Mouse (Mus musculus): ENCODE results near the gene Gm49358. TPM values are rescaled to one million over a fixed set of nuclear protein-coding genes. Genes with fewer than 3 reads are reported as not detected.

The Gm49358 gene
- polyA plus RNA-seq, 1 experiment from 2014 or later: not detected

DNA sequence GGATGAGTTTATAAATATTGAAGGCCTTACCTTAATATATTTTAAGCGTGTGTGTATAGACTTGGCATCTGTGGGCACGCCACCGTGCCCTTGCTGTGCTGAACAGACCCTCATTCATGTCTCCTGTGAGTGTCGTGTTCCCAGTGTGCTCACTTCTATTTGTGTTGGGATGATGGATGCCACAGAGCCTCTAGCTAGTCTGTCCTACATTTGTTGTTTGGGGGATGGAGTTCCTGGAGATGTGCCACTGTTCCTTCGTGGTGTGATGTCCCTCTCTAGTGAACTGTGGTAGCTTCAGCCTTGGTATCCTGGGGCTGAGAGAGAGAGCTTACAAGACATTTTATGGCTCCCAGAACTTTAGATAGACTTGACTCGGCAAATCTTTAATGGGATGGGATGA lies 75.1 kb downstream of the Gm49358 start:
- H3K4me3 ChIP-seq (ENCODE audit: low read length): no peak overlapping the region
- H3K27ac ChIP-seq (ENCODE audit: low read length): no peak overlapping the region
- H3K36me3 ChIP-seq (ENCODE audit: control insufficient read depth, insufficient read depth, low read length): no peaks in the 10 kb centered on the region
- ATAC-seq: no peak
- H3K4me2 ChIP-seq (ENCODE audit: low read depth, low read length): no peak overlapping the region
- no peak overlapping the region for H3K9ac ChIP-seq (ENCODE audit: low read depth, low read length)
- WGBS: 85% methylated on average over 6 of the region's 6 CpGs
- no peaks in the 10 kb centered on the region for H3K4me1 ChIP-seq (ENCODE audit: control insufficient read depth, insufficient read depth, low read length)
- no peaks in the 10 kb centered on the region for H3K27me3 ChIP-seq (replicated peaks; ENCODE audit: control insufficient read depth, insufficient read depth, low read length)
- no peaks in the 10 kb centered on the region for H3K9me3 ChIP-seq (ENCODE audit: control insufficient read depth, low read length)

DNA sequence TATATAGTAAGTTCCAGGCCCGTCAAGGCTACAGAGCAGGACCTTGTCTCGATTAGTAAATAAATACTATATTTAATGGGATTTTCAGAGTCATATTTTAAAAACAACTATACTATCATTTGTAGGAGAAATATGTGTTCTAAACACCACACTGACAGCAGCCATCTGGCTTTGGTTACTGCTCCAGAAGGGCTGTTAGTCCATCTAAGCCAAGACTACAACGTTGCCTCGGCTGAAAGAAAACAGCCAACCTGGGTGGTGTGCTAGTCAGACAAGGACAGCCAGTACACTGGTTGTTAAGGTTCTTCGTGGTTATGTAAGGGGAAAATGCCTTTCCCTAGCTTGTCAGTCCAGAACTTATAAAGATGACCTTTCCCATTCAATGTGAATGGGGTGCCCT lies 78.9 kb downstream of the Gm49358 start:
- Histone ChIP-seq H3K27ac (ENCODE audit: low read length) (no peak overlapping the region), H3K4me2 (ENCODE audit: low read depth, low read length) (no peak overlapping the region), H3K4me1 (ENCODE audit: control insufficient read depth, insufficient read depth, low read length) (no peaks in the 10 kb centered on the region), H3K9ac (ENCODE audit: low read depth, low read length) (no peak overlapping the region), H3K9me3 (ENCODE audit: control insufficient read depth, low read length) (no peaks in the 10 kb centered on the region), H3K36me3 (ENCODE audit: control insufficient read depth, insufficient read depth, low read length) (no peaks in the 10 kb centered on the region), H3K4me3 (ENCODE audit: low read length) (no peak overlapping the region), H3K27me3 (replicated peaks; ENCODE audit: control insufficient read depth, insufficient read depth, low read length) (no peaks in the 10 kb centered on the region)
- no peak for ATAC-seq
- WGBS: 58% methylated on average over 5 of the region's 5 CpGs

DNA sequence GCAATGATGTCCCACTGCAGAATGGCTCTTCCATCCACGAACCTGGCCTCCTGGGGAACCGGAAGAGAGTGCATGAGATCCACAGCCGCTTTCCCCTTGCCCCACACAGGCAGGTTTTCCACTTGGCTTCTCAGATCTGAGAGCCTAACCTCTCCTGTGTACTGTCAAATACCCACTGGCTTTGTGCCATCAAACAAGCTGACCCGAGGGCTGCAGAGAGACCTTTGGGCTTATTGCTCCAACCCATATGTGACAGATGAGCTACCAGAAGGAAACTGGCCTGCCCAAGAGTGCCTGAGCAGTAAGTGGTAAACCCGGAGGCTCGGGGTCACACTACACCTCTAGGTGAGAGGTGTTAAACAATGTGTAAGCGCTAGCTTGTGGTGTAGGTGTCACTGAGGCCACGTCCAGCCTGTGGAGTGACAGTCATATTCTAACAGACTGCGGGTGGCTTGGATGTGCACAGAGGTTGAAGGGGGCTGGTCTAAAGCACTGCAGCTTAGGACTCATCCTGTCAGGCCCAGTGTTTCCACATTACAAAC lies 83.2 kb downstream of the Gm49358 start:
- H3K4me2 ChIP-seq (ENCODE audit: low read depth, low read length): no peak overlapping the region
- H3K9ac ChIP-seq (ENCODE audit: low read depth, low read length): no peak overlapping the region
- no peaks in the 10 kb centered on the region for H3K4me1 ChIP-seq (ENCODE audit: control insufficient read depth, insufficient read depth, low read length)
- H3K36me3 ChIP-seq (ENCODE audit: control insufficient read depth, insufficient read depth, low read length): no peaks in the 10 kb centered on the region
- H3K9me3 ChIP-seq (ENCODE audit: control insufficient read depth, low read length): no peaks in the 10 kb centered on the region
- H3K4me3 ChIP-seq (ENCODE audit: low read length): no peak overlapping the region
- H3K27me3 ChIP-seq (replicated peaks; ENCODE audit: control insufficient read depth, insufficient read depth, low read length): no peaks in the 10 kb centered on the region
- WGBS: 68% methylated on average over 9 of the region's 9 CpGs
- no peak overlapping the region for H3K27ac ChIP-seq (ENCODE audit: low read length)
- ATAC-seq: no peak

DNA sequence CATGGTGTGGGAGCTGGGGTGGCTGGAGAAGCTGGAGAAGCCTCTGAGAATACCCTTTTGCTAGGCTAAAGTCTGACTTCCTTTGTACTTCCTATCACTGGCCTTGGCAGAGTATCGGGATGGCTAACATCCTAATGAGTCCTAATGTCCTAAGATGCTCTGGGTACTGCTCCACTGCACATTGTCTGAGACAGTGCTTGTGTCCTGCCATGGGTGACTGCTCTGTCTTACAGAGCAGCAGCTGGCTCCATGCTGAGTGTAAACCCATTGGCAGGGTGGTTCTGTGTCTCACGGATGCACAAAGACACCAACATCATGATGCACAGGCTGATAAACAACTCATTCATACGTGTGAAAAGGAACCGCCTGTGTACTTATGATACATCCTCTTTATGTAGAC lies 85.3 kb downstream of the Gm49358 start:
- Histone ChIP-seq H3K9ac (ENCODE audit: low read depth, low read length) (no peak overlapping the region), H3K4me3 (ENCODE audit: low read length) (no peak overlapping the region), H3K36me3 (ENCODE audit: control insufficient read depth, insufficient read depth, low read length) (no peaks in the 10 kb centered on the region), H3K27me3 (replicated peaks; ENCODE audit: control insufficient read depth, insufficient read depth, low read length) (no peaks in the 10 kb centered on the region), H3K4me2 (ENCODE audit: low read depth, low read length) (no peak overlapping the region), H3K9me3 (ENCODE audit: control insufficient read depth, low read length) (no peaks in the 10 kb centered on the region), H3K4me1 (ENCODE audit: control insufficient read depth, insufficient read depth, low read length) (no peaks in the 10 kb centered on the region), H3K27ac (ENCODE audit: low read length) (no peak overlapping the region)
- 87% methylated on average over 4 of the region's 4 CpGs for WGBS
- ATAC-seq: no peak

DNA sequence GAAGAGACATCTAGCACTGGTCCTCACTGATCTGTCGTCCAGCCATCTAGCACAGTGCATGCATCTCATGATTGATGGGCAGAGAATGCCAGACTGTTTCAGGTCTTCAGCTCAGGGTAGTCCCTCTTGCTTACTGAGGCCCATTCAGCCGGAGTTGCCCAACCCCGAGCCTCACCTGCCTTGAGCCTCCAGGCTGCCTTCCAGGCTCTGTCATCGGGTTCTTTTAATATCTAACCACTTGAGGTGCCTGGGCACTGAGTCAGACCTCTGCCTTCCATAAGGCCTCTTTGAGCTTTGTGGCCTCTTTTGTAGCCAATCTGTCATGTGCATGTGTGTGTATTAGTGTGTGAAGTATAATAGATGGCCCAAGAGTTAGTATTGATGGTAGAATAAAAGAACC lies 85.7 kb downstream of the Gm49358 start:
- ATAC-seq: no peak
- Histone ChIP-seq H3K4me2 (ENCODE audit: low read depth, low read length) (no peak overlapping the region), H3K36me3 (ENCODE audit: control insufficient read depth, insufficient read depth, low read length) (no peaks in the 10 kb centered on the region), H3K4me1 (ENCODE audit: control insufficient read depth, insufficient read depth, low read length) (no peaks in the 10 kb centered on the region), H3K4me3 (ENCODE audit: low read length) (no peak overlapping the region), H3K9me3 (ENCODE audit: control insufficient read depth, low read length) (no peaks in the 10 kb centered on the region), H3K27ac (ENCODE audit: low read length) (no peak overlapping the region), H3K27me3 (replicated peaks; ENCODE audit: control insufficient read depth, insufficient read depth, low read length) (no peaks in the 10 kb centered on the region), H3K9ac (ENCODE audit: low read depth, low read length) (no peak overlapping the region)
- 84% methylated on average over 4 of the region's 4 CpGs for WGBS

DNA sequence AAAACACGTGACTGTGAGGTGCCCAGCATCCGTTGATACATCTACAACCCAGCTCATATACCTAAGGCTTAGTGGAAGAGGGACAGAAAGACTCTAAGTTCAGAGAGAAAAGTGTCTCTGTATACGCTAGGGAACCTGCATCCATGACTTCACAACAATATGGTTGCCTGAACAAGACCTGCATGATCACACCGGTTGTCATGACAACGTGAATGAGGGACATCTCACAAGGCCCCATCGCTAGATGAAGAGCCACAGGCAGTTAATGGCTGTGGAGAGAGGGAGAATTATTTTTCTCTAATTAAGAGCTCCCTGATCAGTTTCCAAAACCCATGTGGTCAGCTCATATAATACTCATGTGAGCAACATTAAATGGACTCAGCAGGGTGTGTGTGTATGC lies 88.4 kb downstream of the Gm49358 start:
- Histone ChIP-seq H3K9ac (ENCODE audit: low read depth, low read length) (no peak overlapping the region), H3K4me1 (ENCODE audit: control insufficient read depth, insufficient read depth, low read length) (no peaks in the 10 kb centered on the region), H3K27ac (ENCODE audit: low read length) (no peak overlapping the region), H3K36me3 (ENCODE audit: control insufficient read depth, insufficient read depth, low read length) (no peaks in the 10 kb centered on the region), H3K4me3 (ENCODE audit: low read length) (no peak overlapping the region), H3K27me3 (replicated peaks; ENCODE audit: control insufficient read depth, insufficient read depth, low read length) (no peaks in the 10 kb centered on the region), H3K4me2 (ENCODE audit: low read depth, low read length) (no peak overlapping the region), H3K9me3 (ENCODE audit: control insufficient read depth, low read length) (no peaks in the 10 kb centered on the region)
- ATAC-seq: no peak
- 75% methylated on average over 6 of the region's 6 CpGs for WGBS

DNA sequence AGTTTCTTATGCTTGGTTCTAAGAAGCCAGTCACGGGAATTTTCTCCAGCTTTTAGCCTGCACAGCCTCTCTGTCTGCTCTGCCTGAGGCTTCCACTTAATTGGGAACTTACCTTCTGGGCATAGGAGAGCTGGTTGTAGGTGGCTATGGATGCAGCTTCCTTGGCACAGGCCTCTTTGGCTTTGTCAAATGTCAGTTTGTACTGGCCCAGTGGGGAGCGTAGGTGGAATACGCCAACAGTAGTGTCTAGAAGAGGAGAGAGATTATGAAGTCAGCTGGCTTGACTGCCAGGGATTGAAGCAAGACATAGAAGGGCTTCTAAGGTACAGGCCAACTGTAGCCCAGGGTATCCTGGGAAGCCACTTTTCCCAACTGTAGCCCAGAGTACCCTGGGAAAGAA lies 89.7 kb downstream of the Gm49358 start:
- Histone ChIP-seq H3K27ac (ENCODE audit: low read length) (no peak overlapping the region), H3K9ac (ENCODE audit: low read depth, low read length) (no peak overlapping the region), H3K4me1 (ENCODE audit: control insufficient read depth, insufficient read depth, low read length) (no peaks in the 10 kb centered on the region), H3K4me3 (ENCODE audit: low read length) (no peak overlapping the region), H3K4me2 (ENCODE audit: low read depth, low read length) (no peak overlapping the region), H3K27me3 (replicated peaks; ENCODE audit: control insufficient read depth, insufficient read depth, low read length) (no peaks in the 10 kb centered on the region), H3K36me3 (ENCODE audit: control insufficient read depth, insufficient read depth, low read length) (no peaks in the 10 kb centered on the region), H3K9me3 (ENCODE audit: control insufficient read depth, low read length) (no peaks in the 10 kb centered on the region)
- 91% methylated on average over 3 of the region's 3 CpGs for WGBS
- ATAC-seq: no peak

DNA sequence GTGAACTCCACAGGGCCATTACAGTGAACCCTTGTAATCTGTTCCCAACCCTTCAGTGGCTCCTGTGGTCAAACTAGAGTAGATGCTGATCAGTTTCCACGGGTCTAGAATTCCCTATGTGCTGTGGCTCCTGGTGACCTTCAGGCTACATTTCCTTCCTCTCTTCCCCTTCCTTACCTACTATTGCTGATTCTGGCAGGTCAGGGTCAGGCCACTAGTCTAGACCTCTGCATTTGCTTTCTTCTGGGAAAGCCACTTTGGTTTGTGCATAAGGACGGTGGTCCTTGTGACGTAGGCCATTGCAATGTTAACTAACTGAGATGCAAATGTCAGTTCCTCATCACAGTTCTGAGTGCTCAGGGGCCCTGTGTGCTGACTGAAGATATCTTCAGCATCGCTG lies 96.6 kb downstream of the Gm49358 start:
- 75% methylated on average over 4 of the region's 4 CpGs for WGBS
- H3K9ac ChIP-seq (ENCODE audit: low read depth, low read length): no peak overlapping the region
- no peak for ATAC-seq

DNA sequence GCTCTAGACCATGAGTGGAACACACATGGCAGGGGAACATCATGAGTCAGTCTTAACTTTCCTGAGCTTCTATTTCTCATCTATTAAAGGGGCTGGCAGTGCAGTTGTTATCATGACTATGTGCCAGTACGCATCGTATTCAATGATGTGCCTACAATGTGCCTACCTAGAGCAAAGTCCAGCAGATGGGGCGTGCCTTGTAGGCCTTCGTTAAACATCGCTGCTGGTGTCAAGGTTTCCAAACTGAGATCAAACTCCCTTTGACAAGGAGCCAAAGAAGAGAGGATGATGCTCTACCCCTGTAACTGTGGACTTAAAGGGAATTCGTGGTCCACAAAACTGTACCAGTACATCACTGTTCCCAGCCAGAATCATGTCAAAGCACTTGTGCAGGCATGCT lies 98.7 kb downstream of the Gm49358 start:
- WGBS: 76% methylated on average over 6 of the region's 6 CpGs
- H3K27me3 ChIP-seq (replicated peaks; ENCODE audit: control insufficient read depth, insufficient read depth, low read length): no peaks in the 10 kb centered on the region

More for the DNA sequence above, 96.6 kb downstream of the Gm49358 start:
- H3K4me1 ChIP-seq (ENCODE audit: control insufficient read depth, insufficient read depth, low read length): no peaks in the 10 kb centered on the region
- H3K27ac ChIP-seq (ENCODE audit: low read length): no peak overlapping the region
- no peak overlapping the region for H3K4me3 ChIP-seq (ENCODE audit: low read length)
- H3K9me3 ChIP-seq (ENCODE audit: control insufficient read depth, low read length): no peaks in the 10 kb centered on the region
- H3K36me3 ChIP-seq (ENCODE audit: control insufficient read depth, insufficient read depth, low read length): no peaks in the 10 kb centered on the region
- H3K27me3 ChIP-seq (replicated peaks; ENCODE audit: control insufficient read depth, insufficient read depth, low read length): no peaks in the 10 kb centered on the region
- no peak overlapping the region for H3K4me2 ChIP-seq (ENCODE audit: low read depth, low read length)

DNA sequence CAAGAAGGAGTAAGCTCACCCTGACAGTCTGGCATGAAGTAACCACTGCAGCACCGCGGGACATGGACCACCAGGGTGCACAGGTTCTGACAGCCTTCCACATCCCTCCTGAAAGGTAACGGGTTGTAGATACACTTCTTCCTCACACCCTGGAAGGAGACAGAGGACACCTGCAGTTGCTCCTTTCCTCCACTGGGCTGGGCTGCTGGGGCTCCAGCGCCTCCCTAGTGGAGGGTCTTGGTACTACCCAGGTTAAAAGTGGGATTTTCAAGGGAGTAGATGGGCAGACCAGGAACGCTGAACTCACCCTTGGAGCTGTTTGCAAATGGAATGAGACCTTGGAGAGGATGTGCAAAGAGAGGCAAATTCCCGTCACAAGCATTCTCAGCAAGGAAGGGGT lies 99.7 kb downstream of the Gm49358 start:
- no peak for ATAC-seq
- 86% methylated on average over 6 of the region's 6 CpGs for WGBS
- Histone ChIP-seq H3K4me2 (ENCODE audit: low read depth, low read length) (no peak overlapping the region), H3K4me1 (ENCODE audit: control insufficient read depth, insufficient read depth, low read length) (no peaks in the 10 kb centered on the region), H3K4me3 (ENCODE audit: low read length) (no peak overlapping the region), H3K27me3 (replicated peaks; ENCODE audit: control insufficient read depth, insufficient read depth, low read length) (no peaks in the 10 kb centered on the region), H3K27ac (ENCODE audit: low read length) (no peak overlapping the region), H3K36me3 (ENCODE audit: control insufficient read depth, insufficient read depth, low read length) (no peaks in the 10 kb centered on the region), H3K9ac (ENCODE audit: low read depth, low read length) (no peak overlapping the region), H3K9me3 (ENCODE audit: control insufficient read depth, low read length) (no peaks in the 10 kb centered on the region)

More for the DNA sequence above, 98.7 kb downstream of the Gm49358 start:
- H3K36me3 ChIP-seq (ENCODE audit: control insufficient read depth, insufficient read depth, low read length): no peaks in the 10 kb centered on the region
- no peak overlapping the region for H3K9ac ChIP-seq (ENCODE audit: low read depth, low read length)
- ATAC-seq: no peak
- no peak overlapping the region for H3K4me2 ChIP-seq (ENCODE audit: low read depth, low read length)
- H3K4me1 ChIP-seq (ENCODE audit: control insufficient read depth, insufficient read depth, low read length): no peaks in the 10 kb centered on the region
- H3K9me3 ChIP-seq (ENCODE audit: control insufficient read depth, low read length): no peaks in the 10 kb centered on the region
- H3K27ac ChIP-seq (ENCODE audit: low read length): no peak overlapping the region
- H3K4me3 ChIP-seq (ENCODE audit: low read length): no peak overlapping the region

Data from intestine, embryonic 16.5 days (tissue).